Mouse (Mus musculus): Measurements from ENCODE around the gene Bloc1s3. TPM values are rescaled to one million over a fixed set of nuclear protein-coding genes. Genes with fewer than 3 reads are reported as not detected.

Bloc1s3 gene
- polyA plus RNA-seq, 1 experiment from 2014 or later, result 3.5 TPM

GRCm38 (mm10) chr7:19455186-19455585, 53.0 kb downstream of the Bloc1s3 start:
- Histone ChIP-seq H3K9me3 (ENCODE audit: control insufficient read depth, low read length) (no peaks in the 10 kb centered on the region), H3K27ac (ENCODE audit: low read depth, low read length) (no peak overlapping the region), H3K36me3 (ENCODE audit: control insufficient read depth, insufficient read depth, low read length) (peaks cover 10% of the 10 kb centered on the region), H3K4me3 (ENCODE audit: low read length) (no peak overlapping the region), H3K9ac (ENCODE audit: low read depth, low read length) (no peak overlapping the region), H3K4me1 (ENCODE audit: control insufficient read depth, insufficient read depth, low read depth, low read length) (peaks cover 26% of the 10 kb centered on the region), H3K27me3 (replicated peaks; ENCODE audit: control insufficient read depth, insufficient read depth, low read length) (no peaks in the 10 kb centered on the region), H3K4me2 (ENCODE audit: low read length) (no peak overlapping the region)
- no peak for ATAC-seq
- 87% methylated on average over 4 of the region's 4 CpGs for WGBS

Other genes with a start within 250 kb of the Bloc1s3 start
- 39.9 and 42.9 TPM in 2 replicates for gene Vasp, start 236.6 kb downstream of the Bloc1s3 start, polyA plus RNA-seq (2015; fragmentation: Nextera tagmentation; extraction: Ambion mirVana)
- gene Ppm1n, start 228.3 kb downstream of the Bloc1s3 start, polyA plus RNA-seq (2015; fragmentation: Nextera tagmentation; extraction: Ambion mirVana), result 0.79 and 1.5 TPM in 2 replicates
- gene Rtn2, start 225.7 kb downstream of the Bloc1s3 start, polyA plus RNA-seq (2015; fragmentation: Nextera tagmentation; extraction: Ambion mirVana), result 124 and 126 TPM in 2 replicates
- gene Fosb, start 198.3 kb downstream of the Bloc1s3 start, polyA plus RNA-seq (2015; fragmentation: Nextera tagmentation; extraction: Ambion mirVana), result 0.06 and 0.10 TPM in 2 replicates
- gene Ercc1, start 163.6 kb downstream of the Bloc1s3 start, polyA plus RNA-seq (2015; fragmentation: Nextera tagmentation; extraction: Ambion mirVana), result 80.6 and 87.2 TPM in 2 replicates
- gene Cd3eap, start 148.9 kb downstream of the Bloc1s3 start, polyA plus RNA-seq (2015; fragmentation: Nextera tagmentation; extraction: Ambion mirVana), result 23.1 and 23.6 TPM in 2 replicates
- 1.5 and 1.9 TPM in 2 replicates for gene Ppp1r13l, start 148.6 kb downstream of the Bloc1s3 start, polyA plus RNA-seq (2015; fragmentation: Nextera tagmentation; extraction: Ambion mirVana)
- gene Ercc2, start 126.4 kb downstream of the Bloc1s3 start, polyA plus RNA-seq (2015; fragmentation: Nextera tagmentation; extraction: Ambion mirVana), result 22.6 and 25.1 TPM in 2 replicates
- 2.2 and 2.5 TPM in 2 replicates for gene Klc3, start 104.3 kb downstream of the Bloc1s3 start, polyA plus RNA-seq (2015; fragmentation: Nextera tagmentation; extraction: Ambion mirVana)
- gene Ckm, start 103.6 kb downstream of the Bloc1s3 start, polyA plus RNA-seq (2015; fragmentation: Nextera tagmentation; extraction: Ambion mirVana), result 0.64 and 47.3 TPM in 2 replicates
- 13.5 and 15.9 TPM in 2 replicates for gene Mark4, start 49.5 kb downstream of the Bloc1s3 start, polyA plus RNA-seq (2015; fragmentation: Nextera tagmentation; extraction: Ambion mirVana)
- 0.97 and 1.5 TPM in 2 replicates for gene Exoc3l2, start 45.0 kb downstream of the Bloc1s3 start, polyA plus RNA-seq (2015; fragmentation: Nextera tagmentation; extraction: Ambion mirVana)
- 36.3 and 37.1 TPM in 2 replicates for gene Trappc6a, start within 50 bp of the Bloc1s3 start, polyA plus RNA-seq (2015; fragmentation: Nextera tagmentation; extraction: Ambion mirVana)
- 0.99 and 2.3 TPM in 2 replicates for gene Nkpd1, start 9.5 kb upstream of the Bloc1s3 start, polyA plus RNA-seq (2015; fragmentation: Nextera tagmentation; extraction: Ambion mirVana)
- gene Ppp1r37, start 54.7 kb upstream of the Bloc1s3 start, polyA plus RNA-seq (2015; fragmentation: Nextera tagmentation; extraction: Ambion mirVana), result 37.7 and 38.3 TPM in 2 replicates
- 0.20 and 0.46 TPM in 2 replicates for gene Zfp296, start 68.9 kb upstream of the Bloc1s3 start, polyA plus RNA-seq (2015; fragmentation: Nextera tagmentation; extraction: Ambion mirVana)
- 147 and 162 TPM in 2 replicates for gene Gemin7, start 69.2 kb upstream of the Bloc1s3 start, polyA plus RNA-seq (2015; fragmentation: Nextera tagmentation; extraction: Ambion mirVana)
- gene Clasrp, start 96.1 kb upstream of the Bloc1s3 start, polyA plus RNA-seq (2015; fragmentation: Nextera tagmentation; extraction: Ambion mirVana), result 54.1 and 54.4 TPM in 2 replicates
- gene Relb, start 121.1 kb upstream of the Bloc1s3 start, polyA plus RNA-seq (2015; fragmentation: Nextera tagmentation; extraction: Ambion mirVana), result 6.7 and 6.9 TPM in 2 replicates
- 138 and 140 TPM in 2 replicates for gene Clptm1, start 156.7 kb upstream of the Bloc1s3 start, polyA plus RNA-seq (2015; fragmentation: Nextera tagmentation; extraction: Ambion mirVana)
- gene Apoc2, start 169.6 kb upstream of the Bloc1s3 start, polyA plus RNA-seq (2015; fragmentation: Nextera tagmentation; extraction: Ambion mirVana), result not detected in 2 replicates
- gene Gm44805, start 173.1 kb upstream of the Bloc1s3 start, polyA plus RNA-seq (2015; fragmentation: Nextera tagmentation; extraction: Ambion mirVana), result not detected in 2 replicates
- gene Apoc4, start 173.1 kb upstream of the Bloc1s3 start, polyA plus RNA-seq (2015; fragmentation: Nextera tagmentation; extraction: Ambion mirVana), result not detected in 2 replicates
- 1.4 and 3.1 TPM in 2 replicates for gene Apoc1, start 184.3 kb upstream of the Bloc1s3 start, polyA plus RNA-seq (2015; fragmentation: Nextera tagmentation; extraction: Ambion mirVana)
- gene Apoe, start 190.8 kb upstream of the Bloc1s3 start, polyA plus RNA-seq (2015; fragmentation: Nextera tagmentation; extraction: Ambion mirVana), result 849 and 1,414 TPM in 2 replicates
- 134 and 135 TPM in 2 replicates for gene Tomm40, start 207.1 kb upstream of the Bloc1s3 start, polyA plus RNA-seq (2015; fragmentation: Nextera tagmentation; extraction: Ambion mirVana)
- 57.7 and 59.7 TPM in 2 replicates for gene Nectin2, start 242.1 kb upstream of the Bloc1s3 start, polyA plus RNA-seq (2015; fragmentation: Nextera tagmentation; extraction: Ambion mirVana)